Mouse (Mus musculus) adipocyte (in vitro differentiated cells): ENCODE measurements at regions not wholly inside any gene's neighbourhood (a gene's known extent, or its start where the extent isn't known, plus 50 kb on each side); places are given as distances from the start of the nearest gene placed in this dataset.

Experiments used
- DNase-seq: peaks from one replicate; pipeline ENCODE4 v3.0.0-alpha.2; 2016; ENCODE audit warnings: low spot score

DNA sequence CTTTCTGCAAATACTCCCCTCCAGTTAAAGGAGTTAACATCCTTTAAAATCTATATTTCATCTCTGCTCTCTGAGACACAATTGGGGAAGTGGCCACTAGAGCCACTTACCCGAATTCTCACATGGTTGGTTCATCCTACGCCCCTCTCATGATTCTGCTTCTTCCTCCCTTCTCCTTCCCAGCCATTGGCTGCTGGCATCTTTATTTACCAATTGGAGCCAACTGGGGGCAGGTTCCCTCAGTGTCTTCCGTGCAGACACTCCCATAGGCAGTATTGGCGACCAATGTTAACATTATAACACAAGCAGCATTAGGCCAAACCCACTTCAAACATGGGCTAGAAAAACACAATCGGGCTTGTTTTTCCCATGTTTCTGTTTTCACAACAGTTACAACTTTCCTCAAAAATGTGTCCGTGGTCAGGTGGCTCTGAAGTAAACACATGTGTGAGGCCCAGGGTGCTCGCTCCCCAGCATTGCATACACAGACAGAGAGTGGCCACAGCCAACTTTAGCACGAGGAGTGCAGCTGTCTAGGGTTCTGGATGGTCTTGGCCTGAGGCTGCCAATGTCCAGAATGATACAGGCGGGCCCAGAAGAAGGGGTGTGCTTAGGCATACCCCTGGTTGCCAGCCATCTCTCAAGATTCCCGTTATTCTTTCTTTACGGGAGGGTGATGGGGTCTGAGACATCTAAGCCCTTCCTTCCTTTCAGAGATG lies 119.1 kb downstream of the Zfp706 start:
- DNase-seq: no peak

DNA sequence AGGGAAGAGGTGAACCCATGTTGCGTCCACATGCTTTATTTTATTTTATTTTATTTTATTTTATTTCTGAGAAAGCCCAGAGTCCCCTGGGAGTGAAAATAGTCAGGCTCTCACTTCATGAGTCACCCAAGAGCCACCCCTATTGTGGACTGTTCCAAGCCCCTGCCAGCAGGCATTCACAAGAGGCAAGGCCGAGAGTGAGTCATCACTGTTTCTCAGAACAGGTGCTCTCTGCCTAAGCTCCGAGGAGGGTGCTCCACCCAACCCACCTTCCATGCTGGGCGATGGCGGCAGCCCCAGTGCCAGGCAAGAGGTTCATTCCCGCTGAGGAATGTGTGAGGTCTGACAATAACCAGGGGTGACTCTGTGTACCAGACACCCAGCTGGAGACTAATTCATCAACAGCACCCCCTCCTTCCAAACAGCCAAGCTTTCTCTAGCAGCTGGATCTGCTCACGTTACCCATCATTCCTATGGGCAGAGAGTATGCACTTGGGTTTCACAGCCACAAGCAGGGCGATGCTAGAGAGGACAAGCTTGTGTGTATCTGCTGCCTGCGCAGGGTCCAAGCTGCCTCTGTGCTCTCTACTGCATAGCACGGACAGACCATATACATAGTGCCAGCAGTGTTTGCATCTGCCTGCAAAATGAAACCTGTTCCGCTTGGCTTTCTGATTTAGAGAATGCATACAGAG lies 122.8 kb downstream of the Zfp706 start:
- peak; percentile 54 for DNase-seq

DNA sequence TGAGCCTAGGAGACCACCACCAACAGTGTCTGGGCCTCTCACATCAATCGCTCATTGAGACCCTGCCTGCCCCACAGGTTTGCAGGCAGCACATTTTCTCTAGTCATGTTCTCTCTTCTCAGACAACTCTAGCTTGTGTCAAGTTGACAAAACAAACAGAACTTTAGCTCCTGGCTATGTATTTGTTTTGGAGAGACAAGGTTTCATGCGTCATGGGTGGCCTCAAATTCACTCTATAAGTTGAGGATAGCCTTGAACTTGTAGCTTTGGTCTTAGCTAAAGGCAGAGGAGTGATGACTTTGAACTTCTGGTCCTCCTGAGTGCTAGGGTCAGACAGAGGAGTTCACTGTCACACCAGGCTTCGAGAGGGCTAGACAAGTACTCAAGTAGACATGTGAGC lies 123.5 kb downstream of the Zfp706 start:
- DNase-seq: no peak

DNA sequence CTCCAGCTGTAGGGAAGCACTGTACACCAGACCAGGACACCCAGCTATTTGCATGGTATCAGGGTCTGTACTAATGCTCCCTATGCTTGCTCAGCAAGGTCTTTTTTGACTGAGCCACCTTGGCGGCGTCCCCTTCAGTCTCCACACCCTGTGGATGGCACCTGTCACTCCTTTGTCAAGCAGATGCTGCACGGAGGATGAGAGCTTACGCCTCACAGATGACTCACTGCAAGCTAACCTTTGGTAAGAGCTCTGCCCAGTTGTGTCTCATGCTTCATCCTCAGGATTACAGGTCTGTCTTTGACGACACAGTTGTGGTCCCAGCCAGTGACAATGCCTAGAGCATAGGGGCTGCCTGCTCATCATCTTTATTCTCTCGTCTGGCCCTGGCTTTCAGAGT lies 124.4 kb downstream of the Zfp706 start:
- DNase-seq: no peak

DNA sequence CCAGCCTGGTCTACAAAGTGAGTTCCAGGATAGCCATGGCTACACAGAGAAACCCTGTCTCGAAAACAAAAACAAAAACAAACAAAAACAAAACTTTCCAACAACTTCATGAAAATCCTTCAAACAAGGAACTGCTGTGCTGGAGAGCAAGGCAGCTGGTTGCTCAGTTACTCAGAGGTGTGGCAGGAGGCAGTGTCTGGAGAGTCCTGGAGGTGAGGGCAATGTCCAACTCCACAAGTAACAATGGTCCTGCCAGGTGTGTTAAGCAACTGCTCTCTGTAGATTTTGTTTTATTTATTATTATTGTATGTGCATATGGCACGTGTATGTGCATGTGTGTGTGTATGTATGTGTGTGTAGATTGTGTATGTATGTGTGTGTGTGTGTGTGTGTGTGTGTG lies 126.0 kb downstream of the Zfp706 start:
- DNase-seq: no peak

DNA sequence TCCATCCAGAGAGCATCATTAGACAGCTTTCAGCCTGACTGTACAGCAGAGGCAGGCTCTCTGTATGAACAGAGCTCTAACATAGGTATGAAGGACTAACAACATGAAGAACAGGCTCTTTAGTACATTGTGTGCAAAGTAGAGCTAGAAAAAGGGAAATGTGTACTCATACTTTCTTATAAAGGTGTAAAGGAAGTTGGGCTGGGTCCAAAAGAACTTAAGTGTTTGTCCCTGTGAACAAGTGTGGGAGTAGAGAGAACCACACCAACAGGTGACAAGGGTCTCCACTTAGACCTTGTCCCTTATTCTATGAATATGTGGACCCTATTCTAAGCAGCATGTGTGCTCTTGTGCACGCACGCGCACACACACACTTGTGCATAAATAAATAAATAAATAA lies 127.0 kb downstream of the Zfp706 start:
- DNase-seq: no peak

DNA sequence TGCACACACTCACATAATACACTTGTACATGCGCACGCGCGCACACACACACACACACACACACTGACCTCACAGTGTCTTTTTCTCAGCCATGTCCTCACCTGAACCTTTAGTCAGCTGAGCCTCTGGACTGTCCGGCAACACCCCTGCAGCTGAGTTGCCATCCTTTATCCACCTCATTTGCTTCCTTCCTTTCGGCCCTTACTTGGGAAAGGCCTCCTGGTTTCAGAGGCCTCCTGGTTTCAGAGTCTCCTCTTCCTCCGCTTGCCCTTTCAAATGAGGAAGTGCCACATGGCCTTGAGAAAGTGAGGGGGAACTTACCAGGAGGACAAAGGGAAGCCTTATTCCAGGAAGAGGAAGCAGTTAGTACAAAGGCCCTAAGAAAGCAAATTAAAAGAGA lies 128.0 kb downstream of the Zfp706 start:
- DNase-seq: no peak

DNA sequence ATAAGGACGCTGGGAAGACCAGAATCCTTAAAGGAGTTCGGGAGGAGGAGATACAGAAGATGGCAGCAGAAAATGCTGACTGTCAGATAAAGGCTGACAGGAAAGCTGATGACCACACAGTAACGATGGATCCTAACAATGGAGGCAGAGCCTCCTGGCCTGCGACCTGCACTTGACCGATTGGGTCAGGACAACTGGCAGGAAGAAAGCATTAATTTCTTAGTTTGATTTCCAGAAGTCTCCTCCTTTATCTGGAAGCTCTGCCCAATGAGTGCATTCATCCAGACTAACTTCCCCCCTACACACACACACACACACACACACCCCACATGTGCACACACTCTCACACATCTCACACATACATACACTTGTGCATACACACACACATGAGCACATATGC lies 128.6 kb downstream of the Zfp706 start:
- DNase-seq: no peak

DNA sequence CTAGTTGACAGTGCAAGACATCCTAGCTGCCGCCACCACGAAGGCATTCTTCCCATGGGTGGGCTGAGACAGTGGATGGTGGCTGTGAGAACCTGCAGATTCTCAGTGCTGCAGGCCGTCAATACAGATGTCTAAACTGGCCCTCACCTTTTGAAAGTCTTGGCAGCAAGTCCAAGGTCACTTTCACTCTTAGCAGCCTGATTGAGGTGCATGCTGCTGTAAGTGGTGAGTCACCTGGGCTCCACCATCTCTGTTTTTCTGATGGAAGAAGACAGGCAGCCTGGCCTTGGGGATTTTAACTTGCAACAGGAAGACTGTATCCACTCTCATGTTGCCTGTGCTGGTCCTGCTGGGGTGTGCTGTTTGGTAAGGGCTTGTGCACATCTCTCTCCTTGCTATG lies 129.3 kb downstream of the Zfp706 start:
- DNase-seq: no peak

DNA sequence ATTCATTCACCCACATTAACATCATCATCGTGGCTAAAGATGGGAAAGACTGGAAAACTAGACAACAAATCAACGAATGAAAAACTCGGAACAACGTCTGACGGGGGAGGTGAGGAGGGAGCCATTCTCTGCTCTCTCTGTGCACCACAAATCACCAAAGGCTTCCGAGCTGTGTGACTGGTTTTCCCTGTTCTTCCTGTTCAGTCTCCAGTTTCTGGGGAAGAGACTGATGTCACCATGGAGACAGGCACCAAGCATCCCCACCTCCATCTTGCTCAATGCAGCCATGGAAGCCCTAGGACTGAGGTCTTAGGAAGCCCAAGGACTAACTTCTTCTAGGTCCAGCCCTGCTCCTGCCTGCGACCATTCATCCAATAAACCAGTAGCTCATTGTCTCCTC lies 130.1 kb downstream of the Zfp706 start:
- DNase-seq: no peak

DNA sequence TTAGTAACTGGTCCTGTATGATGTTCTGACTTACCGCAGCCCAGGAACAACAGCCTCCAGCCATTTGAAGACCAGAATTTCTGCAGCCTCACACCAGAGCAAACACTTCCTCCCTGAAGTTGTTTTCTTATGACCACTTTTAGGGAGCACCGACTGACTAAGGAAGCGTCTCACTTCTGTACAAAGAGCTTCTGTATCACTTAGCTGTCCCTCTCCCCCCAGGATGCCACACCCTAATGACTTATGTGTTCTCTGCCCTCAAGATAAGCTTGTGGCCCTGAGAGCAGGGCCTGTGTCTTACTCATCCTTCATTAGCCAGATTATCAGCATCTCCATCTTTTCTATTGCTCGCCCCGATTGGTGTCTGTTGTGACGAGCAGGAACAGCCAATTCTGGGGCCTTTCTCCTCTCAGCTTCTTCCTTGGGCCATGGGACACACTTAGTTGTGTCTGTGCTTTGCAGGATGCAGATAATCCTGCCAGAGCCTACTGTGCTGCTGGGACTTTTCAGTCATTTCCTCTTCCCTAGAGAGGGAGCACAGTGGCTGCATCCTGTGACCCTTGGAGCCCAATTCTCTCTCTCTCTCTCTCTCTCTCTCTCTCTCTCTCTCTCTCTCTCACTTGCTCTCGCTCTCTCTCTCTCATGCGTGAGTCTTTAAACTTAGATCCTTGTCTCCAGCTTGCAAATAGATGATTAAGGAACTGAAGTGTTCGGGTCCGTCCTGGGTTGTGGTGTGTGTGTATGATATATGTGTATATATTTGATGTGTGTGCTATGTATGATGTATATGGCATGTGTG lies 131.4 kb downstream of the Zfp706 start:
- DNase-seq: no peak

DNA sequence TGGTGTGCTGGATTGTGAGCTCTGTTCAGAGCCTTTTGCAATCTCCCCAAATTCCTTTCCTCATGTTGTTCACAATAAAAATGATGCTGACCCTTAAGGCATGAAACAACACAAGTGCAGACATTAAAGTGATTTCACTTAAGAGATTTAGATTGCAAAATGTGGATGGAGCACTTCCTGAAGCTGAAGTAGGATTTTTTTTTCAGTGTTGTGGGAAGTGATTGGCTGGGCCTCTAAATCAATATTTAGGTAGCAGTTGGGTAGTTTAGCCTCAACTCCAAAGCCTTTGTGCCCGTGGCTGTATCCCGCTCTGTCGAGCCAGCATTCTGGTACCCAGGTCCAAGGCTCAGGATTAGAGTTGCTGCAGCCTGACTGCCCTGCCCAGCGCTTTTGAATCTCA lies 133.0 kb downstream of the Zfp706 start:
- no peak for DNase-seq

DNA sequence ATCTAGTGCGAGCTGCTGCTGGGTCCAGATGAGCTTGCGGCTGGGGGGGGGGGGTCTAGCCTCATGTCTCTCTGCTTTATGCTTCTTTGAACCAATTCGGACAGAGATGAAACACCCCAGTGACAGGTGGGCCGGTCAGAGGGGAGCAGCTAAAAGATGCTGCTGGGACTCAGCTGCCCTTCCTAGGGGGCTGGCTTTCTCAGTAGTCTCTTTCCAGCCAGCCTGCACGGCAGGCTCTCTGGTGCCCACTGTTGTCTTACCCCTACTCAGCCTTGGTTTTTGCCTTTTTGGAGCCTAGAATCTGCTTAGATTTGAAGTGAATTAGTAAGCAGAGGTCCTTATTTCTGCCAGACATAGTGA lies 133.7 kb downstream of the Zfp706 start:
- no peak for DNase-seq

DNA sequence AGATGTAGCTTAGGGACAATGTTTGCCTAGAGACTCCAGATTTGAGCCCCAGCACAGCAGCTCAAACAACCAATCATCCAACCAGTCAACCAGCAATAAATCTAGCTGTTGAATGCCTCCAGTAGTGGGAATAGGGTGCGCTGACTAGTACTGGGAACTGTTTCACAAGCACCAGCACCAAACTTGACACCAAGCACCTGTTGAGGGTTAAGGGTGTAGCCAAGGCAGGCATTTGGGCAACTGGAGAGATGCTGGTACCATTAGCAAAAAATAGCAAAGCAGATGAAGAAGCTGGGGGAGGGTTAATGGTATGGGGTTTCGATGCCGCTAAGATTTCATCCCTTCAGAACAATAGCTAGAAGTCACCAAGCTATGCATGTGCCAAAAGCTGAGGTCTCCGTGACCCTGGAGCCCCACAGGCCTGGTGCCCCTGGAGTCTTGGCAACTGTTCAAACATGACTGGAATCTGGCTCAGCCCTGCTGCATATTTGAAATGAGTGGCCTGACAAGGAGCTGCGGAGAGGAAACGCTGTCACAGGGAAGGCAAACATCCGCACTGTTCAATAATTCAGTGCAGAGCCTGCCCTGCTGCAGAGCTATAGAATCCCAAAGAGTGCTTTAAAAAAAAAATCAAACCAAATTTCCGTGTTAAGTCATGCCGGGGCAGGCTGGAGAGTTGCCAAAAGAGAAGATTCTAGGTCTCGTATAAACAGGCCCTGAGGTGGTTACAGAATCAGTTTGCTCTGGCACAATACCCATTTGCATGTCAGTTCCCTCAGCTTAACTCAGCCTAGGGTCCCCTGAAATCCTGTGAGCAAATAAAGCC lies 134.3 kb downstream of the Zfp706 start:
- DNase-seq: peak; percentile 36

DNA sequence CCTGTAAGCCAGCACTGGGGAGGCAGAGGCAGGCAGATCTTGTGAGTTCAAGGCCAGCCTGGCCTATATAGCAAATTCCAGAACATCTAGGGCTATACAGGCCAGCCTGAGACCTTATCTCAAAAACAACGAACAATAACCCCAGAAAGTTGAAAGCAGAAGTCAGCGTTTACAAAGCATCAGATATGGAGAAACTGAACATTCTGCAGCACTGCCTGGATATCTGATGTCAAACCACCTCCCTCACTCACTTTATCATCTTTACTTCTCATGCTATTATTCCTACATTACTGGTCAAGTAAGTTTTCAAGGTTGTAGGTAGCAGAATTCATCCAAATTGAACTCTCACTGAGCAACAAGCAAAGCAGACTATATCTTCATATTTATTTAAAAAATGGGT lies 135.0 kb downstream of the Zfp706 start:
- DNase-seq: no peak

DNA sequence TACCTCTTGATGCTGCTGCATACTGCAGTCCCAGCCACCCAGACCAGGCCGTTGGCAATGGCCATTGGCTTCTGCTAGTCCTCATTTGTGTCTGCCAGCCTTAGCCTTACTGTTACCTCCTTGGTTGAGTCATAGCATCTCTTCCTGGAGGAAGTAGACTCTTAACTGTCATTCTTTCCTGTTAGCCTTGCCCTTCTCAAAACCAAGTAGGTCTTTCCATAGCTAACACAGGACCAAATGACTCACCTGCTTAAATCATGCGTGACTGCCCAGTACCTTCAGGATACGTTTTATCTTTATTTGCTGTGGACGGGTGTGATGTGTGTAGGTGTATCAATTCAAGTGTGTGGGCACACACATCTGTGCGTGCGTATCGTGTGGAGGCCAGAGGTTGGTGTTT lies 136.9 kb downstream of the Zfp706 start:
- DNase-seq: no peak

DNA sequence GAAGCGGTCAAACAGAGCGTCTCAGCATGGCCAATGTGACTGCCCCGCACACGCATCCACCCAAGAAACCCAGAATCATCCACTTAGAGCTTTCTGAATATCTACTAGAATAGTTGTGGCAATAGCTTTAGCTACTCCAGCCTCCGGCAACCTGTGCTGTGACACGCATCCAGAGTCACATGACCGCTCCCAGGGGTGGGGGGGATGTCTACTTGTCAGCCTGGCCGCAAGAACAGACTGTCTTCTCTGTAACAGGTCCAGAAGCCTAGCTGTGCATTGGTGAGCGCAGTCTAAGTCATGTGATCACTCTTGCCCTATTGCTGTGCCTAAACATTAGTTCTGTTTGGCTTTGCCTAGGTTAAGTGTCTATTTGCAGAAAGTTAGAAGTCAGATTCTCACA lies 137.5 kb downstream of the Zfp706 start:
- DNase-seq: no peak

DNA sequence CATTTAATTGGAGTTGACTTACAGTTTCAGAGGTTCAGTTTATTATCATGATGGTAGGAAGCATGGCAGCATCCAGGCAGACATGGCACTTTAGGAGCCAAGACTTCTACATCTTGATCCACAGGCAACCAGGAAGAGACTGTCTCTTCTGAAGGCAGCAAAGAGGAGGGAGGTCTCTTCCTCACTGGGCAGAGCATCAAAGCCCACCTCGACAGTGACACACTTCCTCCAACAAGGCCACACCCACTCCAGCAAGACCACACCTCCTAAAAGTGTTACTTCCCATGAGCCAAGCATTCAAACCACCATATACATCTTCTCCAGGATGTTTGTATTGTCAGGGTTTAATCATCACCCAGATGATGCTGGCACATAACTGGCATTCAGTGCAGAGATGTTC lies 141.5 kb downstream of the Zfp706 start:
- no peak for DNase-seq

DNA sequence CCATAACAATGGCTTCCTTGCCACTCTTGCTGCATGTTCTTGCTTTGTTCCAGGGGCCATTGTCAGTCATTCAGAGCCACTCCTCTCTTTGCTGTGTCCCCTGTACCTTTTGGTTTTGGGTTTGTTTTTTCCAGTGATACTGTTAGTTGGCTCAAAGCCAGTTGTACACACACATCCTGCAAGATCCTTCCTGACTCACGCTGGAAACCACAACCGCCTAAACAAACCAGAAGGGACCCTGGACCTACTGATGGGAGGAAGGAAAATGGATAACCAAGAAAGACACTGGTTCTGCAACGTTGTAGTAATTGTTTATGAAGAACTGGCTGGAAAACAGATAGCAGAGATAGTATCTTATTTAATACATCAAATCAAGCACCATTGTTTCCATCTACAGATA lies 142.2 kb downstream of the Zfp706 start:
- no peak for DNase-seq

DNA sequence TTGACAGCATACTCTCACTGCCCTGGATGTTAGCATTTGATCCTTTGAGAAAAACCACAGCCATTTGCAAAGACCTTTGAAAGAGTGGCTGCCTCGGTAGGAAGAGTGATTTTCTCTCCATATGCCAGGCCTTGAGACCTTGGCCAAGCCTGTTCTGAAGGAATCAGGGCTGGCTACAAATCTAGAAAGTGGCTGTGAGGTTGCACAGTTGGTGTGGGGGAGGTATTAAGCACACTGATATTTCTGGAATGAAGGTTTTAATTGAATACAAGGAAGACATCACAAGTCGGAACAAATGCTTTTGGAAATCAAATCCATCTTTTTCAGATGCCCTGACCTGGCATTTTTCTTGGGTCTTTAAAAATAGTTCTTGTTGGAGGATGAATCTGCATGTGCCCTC lies 143.5 kb downstream of the Zfp706 start:
- DNase-seq: no peak

DNA sequence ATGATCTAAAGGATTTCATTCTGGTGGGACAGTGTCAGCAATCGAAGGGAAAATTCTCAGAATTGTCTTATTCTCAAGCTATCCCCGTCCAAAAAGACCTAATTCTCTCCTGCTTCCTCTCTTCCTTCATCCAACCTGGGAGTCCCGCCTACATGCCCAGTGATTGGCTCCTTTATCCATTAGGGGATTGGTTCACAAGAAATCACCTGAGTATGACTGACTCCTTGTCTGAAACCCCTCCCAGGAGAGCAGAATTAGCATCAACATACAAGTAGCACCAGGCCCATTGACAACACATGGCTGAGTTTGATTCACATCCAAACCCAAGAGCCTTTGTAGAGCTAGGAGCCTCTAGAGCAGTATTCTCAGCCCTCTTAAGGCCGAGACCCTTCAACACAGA lies 148.9 kb downstream of the Zfp706 start:
- no peak for DNase-seq

DNA sequence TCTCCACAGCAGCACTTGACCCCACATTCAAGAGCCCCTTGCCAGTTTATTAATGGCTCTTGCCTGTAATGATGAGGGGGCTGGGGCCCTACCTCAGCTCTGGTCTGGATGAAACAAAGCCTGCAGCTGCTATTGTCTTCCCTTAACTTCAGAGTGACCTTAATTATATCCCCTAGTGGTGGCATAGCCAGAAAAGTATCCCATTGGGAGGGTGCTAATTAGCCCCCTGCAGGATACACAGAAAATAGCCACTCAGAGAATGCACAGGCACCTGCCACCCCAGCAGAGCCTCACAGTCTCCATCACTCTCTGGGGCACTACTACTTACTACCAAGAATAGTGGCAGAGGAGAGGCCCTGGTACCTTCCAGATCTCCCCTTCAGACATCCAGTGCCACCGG lies 150.0 kb downstream of the Zfp706 start:
- DNase-seq: no peak
